Mouse (Mus musculus) liver, embryonic 14.5 days (tissue): ENCODE data around the gene Nfrkb.

Experiments used
- CTCF ChIP-seq: IDR thresholded peaks from 2 replicates; pipeline ENCODE4 v1.5.1; 2016; ENCODE audit warnings: antibody characterized with exemption, low read depth, control low read depth
- EP300 ChIP-seq: IDR thresholded peaks from 2 replicates; pipeline ENCODE4 v1.6.1; 2016; ENCODE audit warnings: antibody characterized with exemption, low read depth

DNA sequence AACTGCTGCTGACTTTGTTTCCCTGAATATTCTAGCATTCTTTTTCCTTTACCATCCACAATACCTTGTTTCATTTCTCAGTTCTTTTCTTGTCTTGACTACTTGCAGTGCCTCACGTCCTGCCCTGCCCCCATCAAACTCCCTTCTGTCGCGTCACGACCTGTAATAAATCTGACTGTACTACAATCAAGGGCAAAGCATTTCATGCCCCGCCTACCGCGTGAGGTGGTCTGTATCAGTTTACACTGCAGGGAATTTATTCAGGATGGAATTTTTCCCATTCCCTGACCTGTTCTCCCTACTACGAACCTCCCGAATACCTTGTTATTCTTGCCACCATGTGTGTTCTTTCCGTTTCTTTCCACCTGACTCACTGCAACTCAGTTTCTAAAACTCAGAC is 66.2 kb downstream of the Nfrkb start:
- no peak for TF ChIP-seq EP300
- no peak for TF ChIP-seq CTCF
